Mouse (Mus musculus) right cerebral cortex, postnatal 36 days (tissue): ENCODE data around the gene Prkag2.
"Not testable (repeated sequence)": the region's sequence is repeated elsewhere in the genome, so short reads cannot be mapped to it uniquely, and the experiment has no call there.

Source experiments
- DNase-seq, 2 experiments: peaks; one replicate each; pipeline ENCODE4 v3.0.0; 2022; ENCODE audit warnings: low spot score in 2 of 2, mixed read lengths in 1 of 2

Prkag2 gene

DNA sequence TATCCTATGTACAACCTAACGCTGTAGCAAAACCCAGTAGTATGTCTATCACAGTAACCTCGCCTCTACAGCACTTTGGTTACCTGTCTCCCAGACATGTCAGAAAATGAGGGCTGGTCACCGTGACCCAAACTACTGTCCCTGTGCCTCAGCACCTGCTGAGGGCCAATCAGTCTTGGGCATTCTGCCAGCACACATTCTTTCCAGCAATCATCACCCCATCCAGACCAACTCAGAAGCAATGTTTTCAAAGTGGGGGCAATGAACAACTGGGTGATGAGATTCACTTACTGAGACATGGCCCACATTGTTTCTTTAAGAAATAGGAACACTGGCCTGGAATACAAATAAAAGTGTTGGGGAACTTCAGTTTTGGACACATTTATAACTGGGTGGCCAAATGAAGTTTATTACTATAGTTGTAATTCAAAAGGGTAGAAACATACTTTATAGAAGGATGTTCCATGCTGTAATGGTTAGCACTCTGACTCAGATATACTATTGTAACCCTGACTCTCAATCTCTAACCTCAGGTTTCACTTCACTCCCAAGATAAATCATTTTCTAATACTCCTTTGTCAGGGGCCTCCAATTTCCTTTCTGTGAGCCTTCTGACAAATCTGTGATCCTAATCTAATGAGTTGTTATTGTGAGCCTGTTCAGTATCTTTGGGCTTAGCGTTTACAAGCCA is 274.9 kb downstream of the Prkag2 start:
- no peak for DNase-seq

DNA sequence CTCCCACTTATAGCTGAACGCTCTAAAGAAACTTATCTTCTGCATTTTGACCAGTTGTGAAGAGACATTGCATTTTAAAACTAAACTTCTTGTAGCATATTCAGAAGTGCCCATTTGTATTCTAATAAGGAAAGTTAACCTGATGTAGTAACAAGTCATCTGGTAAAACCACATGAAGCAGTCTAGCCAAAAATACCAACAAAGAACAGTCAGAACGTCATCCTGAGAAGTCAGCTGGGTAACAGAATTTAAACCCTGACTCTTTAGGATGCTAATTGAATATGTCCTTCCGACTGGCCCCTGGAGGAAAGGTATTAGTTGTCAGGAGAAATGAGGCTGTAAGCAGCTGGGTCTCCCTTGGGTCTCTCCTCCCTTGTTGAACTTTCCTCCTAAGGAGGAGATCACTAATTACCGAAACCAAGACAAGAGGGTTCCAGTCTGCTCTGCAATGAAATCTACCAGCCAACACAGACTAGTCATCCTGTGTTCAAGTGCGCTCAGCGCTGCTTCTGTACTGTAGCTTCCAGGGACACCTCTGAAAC is 276.5 kb downstream of the Prkag2 start:
- DNase-seq, result no peak

DNA sequence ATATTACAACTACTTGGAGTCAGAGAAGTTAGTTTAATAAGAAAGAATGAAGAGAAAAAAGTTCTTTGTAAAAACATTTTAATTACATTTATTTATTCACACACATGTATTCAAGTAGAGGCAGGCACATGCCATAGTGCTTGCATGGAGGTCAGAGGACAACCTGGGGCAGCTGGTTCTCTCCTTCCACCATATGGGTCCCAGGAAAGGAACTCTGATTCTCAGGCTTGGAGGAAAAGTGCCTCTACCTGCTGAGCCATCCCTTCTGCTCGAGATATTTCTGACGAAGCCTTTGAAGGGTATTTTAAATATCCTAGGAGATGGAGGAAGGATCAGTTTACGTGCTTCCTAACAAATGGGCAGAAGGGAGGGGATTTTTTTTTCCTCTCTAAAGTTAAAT is 277.7 kb downstream of the Prkag2 start:
- DNase-seq, result no peak

DNA sequence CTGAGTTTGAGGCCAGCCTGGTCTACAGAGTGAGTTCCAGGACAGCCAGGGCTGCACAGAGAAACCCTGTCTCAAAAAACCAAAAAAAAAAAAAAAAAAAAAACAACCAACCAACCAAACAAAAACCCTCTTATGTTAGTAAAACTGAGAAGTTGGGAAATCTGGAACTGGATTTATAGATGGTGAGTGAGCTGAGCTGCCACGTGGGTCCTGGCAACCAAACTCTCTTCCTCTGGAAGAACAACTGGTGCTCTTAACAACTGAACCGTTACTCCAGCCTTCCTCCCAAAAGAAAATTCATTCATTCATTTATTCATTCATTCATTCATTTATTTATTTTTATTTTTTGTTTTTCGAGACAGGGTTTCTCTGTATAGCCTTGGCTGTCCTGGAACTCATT is 278.2 kb downstream of the Prkag2 start:
- DNase-seq, result not testable (repeated sequence)

DNA sequence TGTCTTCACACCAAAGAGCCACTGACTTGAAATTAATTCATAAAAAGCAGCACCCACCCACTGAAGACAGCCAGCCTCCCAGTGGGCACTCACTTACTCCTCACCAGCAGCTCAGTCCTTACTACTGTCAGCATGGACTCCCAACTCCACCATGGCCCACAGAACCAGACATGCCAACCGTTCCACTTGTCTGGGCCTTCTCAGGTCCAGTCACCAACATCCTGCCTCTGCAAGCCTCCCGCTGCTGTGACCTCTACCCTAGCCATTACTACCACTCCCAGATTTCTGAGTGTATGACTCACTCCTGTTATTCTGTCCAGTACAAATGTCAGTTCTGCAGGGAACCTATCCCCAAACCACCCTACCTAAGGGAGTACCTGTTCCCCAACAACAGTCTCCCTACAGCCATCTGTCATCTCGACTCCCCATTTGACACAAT is 279.0 kb downstream of the Prkag2 start:
- DNase-seq, result no peak

DNA sequence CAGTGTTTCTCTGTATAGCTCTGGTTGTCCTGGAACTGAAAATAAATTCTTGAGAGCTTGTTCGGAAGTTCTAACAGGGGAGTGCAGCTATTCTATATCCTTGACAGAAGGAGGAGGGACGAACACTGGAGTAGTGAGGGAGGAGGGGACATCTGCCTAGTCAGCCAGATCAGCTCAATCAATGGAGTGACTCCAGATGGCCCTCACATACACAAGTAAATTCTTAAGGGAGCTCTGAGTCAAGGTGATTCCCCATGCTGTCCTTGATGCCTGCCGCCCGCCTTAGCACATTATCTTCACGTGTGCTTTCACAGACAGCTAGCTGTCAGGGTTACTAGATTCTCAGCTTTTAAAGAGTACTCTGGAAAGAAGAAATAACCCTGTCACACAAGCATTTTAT is 279.8 kb downstream of the Prkag2 start:
- no peak for DNase-seq

DNA sequence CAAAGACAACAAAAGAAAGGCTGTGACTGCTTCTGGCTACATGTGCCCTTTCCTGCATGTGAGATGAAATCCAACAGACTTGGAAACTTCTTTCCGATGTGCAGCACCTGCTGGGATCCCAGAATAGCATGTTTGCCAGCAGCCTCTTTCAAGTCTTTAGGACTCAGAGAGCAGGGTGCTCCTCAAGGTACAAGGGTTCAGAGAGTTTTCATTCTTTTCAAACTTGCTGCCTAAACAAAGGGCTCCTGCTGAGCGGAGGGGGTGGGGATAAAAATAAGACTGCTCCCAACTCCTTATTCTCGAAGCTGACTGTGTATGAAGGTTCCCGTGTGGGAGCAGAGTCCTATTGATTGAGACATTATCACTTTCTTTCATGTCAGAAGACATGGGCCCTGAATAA is 283.3 kb downstream of the Prkag2 start:
- DNase-seq, result no peak

DNA sequence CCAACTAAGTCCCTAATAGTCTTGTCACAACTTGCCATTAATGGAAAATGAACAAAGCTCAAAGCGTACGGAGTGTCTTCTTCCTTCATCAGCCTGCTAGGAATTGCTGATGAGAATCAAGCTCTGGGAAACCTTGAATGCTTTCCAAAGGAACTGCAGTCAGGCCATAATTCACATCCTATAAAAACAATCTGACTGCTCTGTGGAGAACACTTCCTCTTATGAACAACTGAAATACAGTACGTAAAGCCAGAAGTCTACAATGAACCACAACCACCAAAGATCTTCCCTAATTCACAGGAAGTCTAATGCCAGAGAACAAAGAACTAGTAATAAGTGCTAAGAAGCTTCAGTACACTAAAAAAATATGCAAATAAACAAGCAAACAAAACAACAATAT is 286.5 kb downstream of the Prkag2 start:
- no peak for DNase-seq

DNA sequence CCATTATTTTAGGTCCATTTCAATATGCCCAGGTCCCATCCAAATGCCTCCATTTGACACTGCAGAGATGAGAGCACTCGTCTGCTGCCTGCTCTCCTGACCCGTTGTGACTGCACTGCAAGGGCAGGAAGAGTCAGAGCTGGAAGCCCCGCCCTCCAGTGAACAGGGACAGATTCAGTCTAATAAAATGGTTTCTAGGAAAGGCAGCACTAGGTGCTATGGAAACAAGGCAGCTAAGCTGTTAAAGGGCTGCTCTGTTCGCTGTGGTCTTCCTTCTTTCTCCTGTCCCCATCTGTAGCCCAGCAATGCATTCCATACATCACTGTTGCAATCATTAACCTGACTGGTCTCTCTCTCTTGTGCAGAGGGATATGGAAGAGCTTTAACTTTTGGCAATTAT is 287.4 kb downstream of the Prkag2 start:
- no peak for DNase-seq
